Mouse (Mus musculus): ENCODE measurements around the gene Sv2c. TPM values are rescaled to one million over a fixed set of nuclear protein-coding genes. Genes with fewer than 3 reads are reported as not detected.
"Not testable (repeated sequence)": the region's sequence is repeated elsewhere in the genome, so short reads cannot be mapped to it uniquely, and the experiment has no call there.

Sv2c gene
- polyA plus RNA-seq, 1 experiment from 2014 or later: 0.86 TPM

GRCm38 (mm10) chr13:96090929-96091328 is 41.4 kb downstream of the Sv2c start:
- ATAC-seq (replicated peaks; ENCODE audit: low FRiP score) (no peak), DNase-seq (ENCODE audit: low spot score) (no peak)
- Histone ChIP-seq H3K4me3 (ENCODE audit: low read depth, low read length) (no peak overlapping the region), H3K27me3 (ENCODE audit: control insufficient read depth, insufficient read depth, low read length) (no peaks in the 10 kb centered on the region), H3K9me3 (ENCODE audit: control insufficient read depth, low read length) (no peaks in the 10 kb centered on the region), H3K4me2 (ENCODE audit: low read depth, low read length, severe bottlenecking) (no peak overlapping the region), H3K27ac (ENCODE audit: low read depth, low read length) (no peak overlapping the region), H3K9ac (ENCODE audit: low read length) (no peak overlapping the region), H3K4me1 (replicated peaks; ENCODE audit: control insufficient read depth, insufficient read depth, low read length) (no peaks in the 10 kb centered on the region), H3K36me3 (ENCODE audit: control insufficient read depth, insufficient read depth, low read length) (no peaks in the 10 kb centered on the region)
- WGBS: 72% methylated on average over 4 of the region's 4 CpGs

- no peak overlapping the region for H3K9ac ChIP-seq (ENCODE audit: low read length)
- ATAC-seq (replicated peaks; ENCODE audit: low FRiP score): no peak
- no peaks in the 10 kb centered on the region for H3K4me1 ChIP-seq (replicated peaks; ENCODE audit: control insufficient read depth, insufficient read depth, low read length)
- 91% methylated on average over 7 of the region's 7 CpGs for WGBS
- H3K27ac ChIP-seq (ENCODE audit: low read depth, low read length): no peak overlapping the region
- no peak for DNase-seq (ENCODE audit: low spot score)
- H3K4me3 ChIP-seq (ENCODE audit: low read depth, low read length): no peak overlapping the region
- no peaks in the 10 kb centered on the region for H3K9me3 ChIP-seq (ENCODE audit: control insufficient read depth, low read length)
- H3K4me2 ChIP-seq (ENCODE audit: low read depth, low read length, severe bottlenecking): no peak overlapping the region
- no peaks in the 10 kb centered on the region for H3K36me3 ChIP-seq (ENCODE audit: control insufficient read depth, insufficient read depth, low read length)
- no peaks in the 10 kb centered on the region for H3K27me3 ChIP-seq (ENCODE audit: control insufficient read depth, insufficient read depth, low read length)
These were observed 46.6 kb downstream of the Sv2c start for GRCm38 (mm10) chr13:96085581-96086302.

- not testable (repeated sequence) for DNase-seq (ENCODE audit: low spot score); ATAC-seq (replicated peaks; ENCODE audit: low FRiP score); H3K36me3 ChIP-seq (ENCODE audit: control insufficient read depth, insufficient read depth, low read length); H3K9ac ChIP-seq (ENCODE audit: low read length); H3K9me3 ChIP-seq (ENCODE audit: control insufficient read depth, low read length); H3K4me1 ChIP-seq (replicated peaks; ENCODE audit: control insufficient read depth, insufficient read depth, low read length); H3K4me2 ChIP-seq (ENCODE audit: low read depth, low read length, severe bottlenecking); H3K27ac ChIP-seq (ENCODE audit: low read depth, low read length); H3K4me3 ChIP-seq (ENCODE audit: low read depth, low read length); H3K27me3 ChIP-seq (ENCODE audit: control insufficient read depth, insufficient read depth, low read length)
- WGBS: 90% methylated on average over 1 of the region's 1 CpGs
These were observed 50.6 kb downstream of the Sv2c start, which contains the start of gene Gm17190 for GRCm38 (mm10) chr13:96081754-96082153. Gene Gm17190, plus strand, starts transcription at chr13:96082054.

- H3K4me2 ChIP-seq (ENCODE audit: low read depth, low read length, severe bottlenecking); H3K36me3 ChIP-seq (ENCODE audit: control insufficient read depth, insufficient read depth, low read length); H3K27me3 ChIP-seq (ENCODE audit: control insufficient read depth, insufficient read depth, low read length); H3K4me1 ChIP-seq (replicated peaks; ENCODE audit: control insufficient read depth, insufficient read depth, low read length); DNase-seq (ENCODE audit: low spot score); H3K27ac ChIP-seq (ENCODE audit: low read depth, low read length); H3K9me3 ChIP-seq (ENCODE audit: control insufficient read depth, low read length); H3K4me3 ChIP-seq (ENCODE audit: low read depth, low read length); H3K9ac ChIP-seq (ENCODE audit: low read length); ATAC-seq (replicated peaks; ENCODE audit: low FRiP score): not testable (repeated sequence)
- WGBS: 91% methylated on average over 3 of the region's 3 CpGs
These were observed 51.1 kb downstream of the Sv2c start, which contains the start of gene Gm20075 for GRCm38 (mm10) chr13:96081276-96081675. Gene Gm20075, minus strand, starts transcription at chr13:96081376.

- DNase-seq (ENCODE audit: low spot score): no peak
- Histone ChIP-seq H3K36me3 (ENCODE audit: control insufficient read depth, insufficient read depth, low read length) (no peaks in the 10 kb centered on the region), H3K4me2 (ENCODE audit: low read depth, low read length, severe bottlenecking) (no peak overlapping the region), H3K9ac (ENCODE audit: low read length) (no peak overlapping the region), H3K4me3 (ENCODE audit: low read depth, low read length) (no peak overlapping the region), H3K27ac (ENCODE audit: low read depth, low read length) (no peak overlapping the region), H3K4me1 (replicated peaks; ENCODE audit: control insufficient read depth, insufficient read depth, low read length) (no peaks in the 10 kb centered on the region), H3K27me3 (ENCODE audit: control insufficient read depth, insufficient read depth, low read length) (no peaks in the 10 kb centered on the region), H3K9me3 (ENCODE audit: control insufficient read depth, low read length) (no peaks in the 10 kb centered on the region)
- no peak for ATAC-seq (replicated peaks; ENCODE audit: low FRiP score)
- WGBS: 79% methylated on average over 8 of the region's 8 CpGs
These were observed 58.8 kb downstream of the Sv2c start for GRCm38 (mm10) chr13:96073555-96073954.

- 90% methylated on average over 3 of the region's 3 CpGs for WGBS
- H3K27me3 ChIP-seq (ENCODE audit: control insufficient read depth, insufficient read depth, low read length): no peaks in the 10 kb centered on the region
- no peaks in the 10 kb centered on the region for H3K4me1 ChIP-seq (replicated peaks; ENCODE audit: control insufficient read depth, insufficient read depth, low read length)
- H3K27ac ChIP-seq (ENCODE audit: low read depth, low read length): no peak overlapping the region
- no peak overlapping the region for H3K4me2 ChIP-seq (ENCODE audit: low read depth, low read length, severe bottlenecking)
- H3K9me3 ChIP-seq (ENCODE audit: control insufficient read depth, low read length): no peaks in the 10 kb centered on the region
- no peak for ATAC-seq (replicated peaks; ENCODE audit: low FRiP score)
- no peaks in the 10 kb centered on the region for H3K36me3 ChIP-seq (ENCODE audit: control insufficient read depth, insufficient read depth, low read length)
- DNase-seq (ENCODE audit: low spot score): no peak
- no peak overlapping the region for H3K9ac ChIP-seq (ENCODE audit: low read length)
- no peak overlapping the region for H3K4me3 ChIP-seq (ENCODE audit: low read depth, low read length)
These were observed 79.6 kb downstream of the Sv2c start for GRCm38 (mm10) chr13:96052755-96053154.

GRCm38 (mm10) chr13:96045396-96045795 is 87.0 kb downstream of the Sv2c start:
- Histone ChIP-seq H3K9ac (ENCODE audit: low read length) (no peak overlapping the region), H3K27me3 (ENCODE audit: control insufficient read depth, insufficient read depth, low read length) (no peaks in the 10 kb centered on the region), H3K9me3 (ENCODE audit: control insufficient read depth, low read length) (no peaks in the 10 kb centered on the region), H3K4me1 (replicated peaks; ENCODE audit: control insufficient read depth, insufficient read depth, low read length) (no peaks in the 10 kb centered on the region), H3K4me2 (ENCODE audit: low read depth, low read length, severe bottlenecking) (no peak overlapping the region), H3K36me3 (ENCODE audit: control insufficient read depth, insufficient read depth, low read length) (no peaks in the 10 kb centered on the region), H3K4me3 (ENCODE audit: low read depth, low read length) (no peak overlapping the region), H3K27ac (ENCODE audit: low read depth, low read length) (no peak overlapping the region)
- ATAC-seq (replicated peaks; ENCODE audit: low FRiP score) (no peak), DNase-seq (ENCODE audit: low spot score) (no peak)
- WGBS: 62% methylated on average over 5 of the region's 5 CpGs

GRCm38 (mm10) chr13:96040275-96041042 is 91.9 kb downstream of the Sv2c start:
- no peak overlapping the region for H3K27ac ChIP-seq (ENCODE audit: low read depth, low read length)
- no peaks in the 10 kb centered on the region for H3K27me3 ChIP-seq (ENCODE audit: control insufficient read depth, insufficient read depth, low read length)
- H3K4me3 ChIP-seq (ENCODE audit: low read depth, low read length): no peak overlapping the region
- H3K9me3 ChIP-seq (ENCODE audit: control insufficient read depth, low read length): no peaks in the 10 kb centered on the region
- H3K36me3 ChIP-seq (ENCODE audit: control insufficient read depth, insufficient read depth, low read length): no peaks in the 10 kb centered on the region
- WGBS: 86% methylated on average over 11 of the region's 11 CpGs
- no peaks in the 10 kb centered on the region for H3K4me1 ChIP-seq (replicated peaks; ENCODE audit: control insufficient read depth, insufficient read depth, low read length)
- no peak overlapping the region for H3K9ac ChIP-seq (ENCODE audit: low read length)
- H3K4me2 ChIP-seq (ENCODE audit: low read depth, low read length, severe bottlenecking): no peak overlapping the region
- DNase-seq (ENCODE audit: low spot score) (no peak), ATAC-seq (replicated peaks; ENCODE audit: low FRiP score) (no peak)

Measured in forebrain, embryonic 11.5 days (tissue).